ENCODE assay signal across 15 mouse cellular contexts in genomic region chr2:114133355-114133754, GRCm38 (mm10).
"Had no signal": no experiment of that assay in that cellular context is flagged by ENCODE, and none has a peak within 500 bp of the region (broad histone marks: within the 10 kb centered on the region; RNA-seq: fewer than 3 reads in every experiment).

No protein-coding gene starts in this region.

- H3K4me1 ChIP-seq: neural tube, embryonic 15.5 days; stomach, embryonic 15.5 days had no signal

- DNase-seq: retina, postnatal 1 day; right cerebral cortex, adult 18-20 months; right cerebral cortex, postnatal 14 days; right cerebral cortex, postnatal 25 days; right cerebral cortex, postnatal 4 days; spleen, adult 18-20 months; thymus, adult 18-20 months; thymus, adult 2 months; thymus, postnatal 14 days; thymus, postnatal 25 days; thymus, postnatal 36 days; thymus, postnatal 4 days had no signal

- H3K4me2 ChIP-seq: neural tube, embryonic 15.5 days; stomach, embryonic 15.5 days had no signal

- H3K9ac ChIP-seq: neural tube, embryonic 15.5 days; stomach, embryonic 15.5 days had no signal

- H3K9me3 ChIP-seq: neural tube, embryonic 15.5 days; stomach, embryonic 15.5 days had no signal

- H3K4me3 ChIP-seq: neural tube, embryonic 15.5 days; stomach, embryonic 15.5 days had no signal

- H3K27ac ChIP-seq: neural tube, embryonic 15.5 days; stomach, embryonic 15.5 days; stomach, postnatal 0 days had no signal

- H3K27me3 ChIP-seq: neural tube, embryonic 15.5 days; stomach, embryonic 15.5 days had no signal
